Mouse (Mus musculus) cortical plate, adult 2 months (tissue): ENCODE measurements around the gene Echs1.

Experiments
- CTCF ChIP-seq: fragments of 200-500 bp; IDR thresholded peaks from 2 replicates; pipeline ENCODE4 v1.5.1; 2011; ENCODE audit warnings: mild to moderate bottlenecking, control low read depth, low read length; ENCODE audit not compliant: insufficient read depth; ENCODE audit errors: extremely low read depth
- POLR2A ChIP-seq: fragments of 200-500 bp; IDR thresholded peaks from 2 replicates; pipeline ENCODE4 v1.6.1; 2011; ENCODE audit warnings: mild to moderate bottlenecking, low read length, control low read depth; ENCODE audit not compliant: insufficient read depth; ENCODE audit errors: extremely low read depth

GRCm38 (mm10) chr7:140154218-140154927 is 38.1 kb upstream of the Echs1 start, which contains the start of gene Sprn:
- TF ChIP-seq CTCF: no peak
- TF ChIP-seq POLR2A: peak; percentile 87
